Mouse (Mus musculus): Measurements from ENCODE around the gene Sipa1l2. TPM values are rescaled to one million over a fixed set of nuclear protein-coding genes. Genes with fewer than 3 reads are reported as not detected.

Gene Sipa1l2
- polyA plus RNA-seq, 1 experiment = 35.6 TPM

- WGBS = 85% methylated on average over 11 of the region's 11 CpGs
- TF ChIP-seq POLR2A (IDR thresholded peaks at IDR 0.05; ENCODE audit: borderline replicate concordance, insufficient read depth, low read length) (no peak), CTCF (IDR thresholded peaks at IDR 0.05; ENCODE audit: borderline replicate concordance, insufficient read depth, low read depth, low read length) (no peak)
- peaks cover 21% of the 10 kb centered on the region for H3K4me1 ChIP-seq (ENCODE audit: control insufficient read depth, insufficient read depth, low read length)
Observed at GRCm38 (mm10) chr8:125542893-125543613, 26.6 kb downstream of the Sipa1l2 start.

GRCm38 (mm10) chr8:125539056-125540013 is 30.3 kb downstream of the Sipa1l2 start:
- WGBS = 80% methylated on average over 13 of the region's 13 CpGs
- peaks cover 20% of the 10 kb centered on the region for H3K4me1 ChIP-seq (ENCODE audit: control insufficient read depth, insufficient read depth, low read length)
- H3K27ac ChIP-seq (ENCODE audit: insufficient read depth, low read length) = no peak overlapping the region
- H3K4me3 ChIP-seq (replicated peaks; ENCODE audit: insufficient read depth, low read depth, low read length) = no peak overlapping the region
- DNase-seq = no peak
- TF ChIP-seq POLR2A (IDR thresholded peaks at IDR 0.05; ENCODE audit: borderline replicate concordance, insufficient read depth, low read length) (no peak), CTCF (IDR thresholded peaks at IDR 0.05; ENCODE audit: borderline replicate concordance, insufficient read depth, low read depth, low read length) (no peak)
- no peaks in the 10 kb centered on the region for H3K27me3 ChIP-seq (ENCODE audit: control insufficient read depth, insufficient read depth, low read length)

More at GRCm38 (mm10) chr8:125542893-125543613, 26.6 kb downstream of the Sipa1l2 start:
- Histone ChIP-seq H3K27ac (ENCODE audit: insufficient read depth, low read length) (no peak overlapping the region), H3K27me3 (ENCODE audit: control insufficient read depth, insufficient read depth, low read length) (no peaks in the 10 kb centered on the region), H3K4me3 (replicated peaks; ENCODE audit: insufficient read depth, low read depth, low read length) (no peak overlapping the region)
- no peak for DNase-seq

DNA sequence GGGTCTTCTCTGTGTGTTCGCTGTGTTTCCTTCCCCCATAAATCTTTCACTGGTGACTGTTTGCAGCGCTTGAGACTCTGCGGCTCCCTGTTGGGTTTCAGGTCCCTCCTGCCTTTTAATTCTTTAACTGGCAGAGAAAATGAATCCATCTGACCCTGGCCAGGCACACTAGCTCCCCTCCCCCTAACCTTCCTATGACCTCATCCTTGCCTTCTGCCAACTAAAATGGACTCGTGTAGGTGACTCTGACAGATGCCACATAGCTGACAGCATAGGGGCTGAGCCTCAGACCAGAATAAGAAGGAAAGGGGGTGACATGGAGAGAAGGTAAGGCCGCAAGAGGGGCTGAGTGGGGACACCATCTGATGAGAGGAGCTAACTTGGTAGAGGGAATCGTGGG is 31.3 kb downstream of the Sipa1l2 start:
- no peaks in the 10 kb centered on the region for H3K27me3 ChIP-seq (ENCODE audit: control insufficient read depth, insufficient read depth, low read length)
- peaks cover 20% of the 10 kb centered on the region for H3K4me1 ChIP-seq (ENCODE audit: control insufficient read depth, insufficient read depth, low read length)
- no peak for TF ChIP-seq POLR2A (IDR thresholded peaks at IDR 0.05; ENCODE audit: borderline replicate concordance, insufficient read depth, low read length)
- peak in 1 of 2 experiments; percentile 50 for DNase-seq
- H3K27ac ChIP-seq (ENCODE audit: insufficient read depth, low read length) = no peak overlapping the region
- WGBS = 47% methylated on average over 6 of the region's 6 CpGs
- no peak overlapping the region for H3K4me3 ChIP-seq (replicated peaks; ENCODE audit: insufficient read depth, low read depth, low read length)

- Histone ChIP-seq H3K4me1 (ENCODE audit: control insufficient read depth, insufficient read depth, low read length) (peaks cover 9% of the 10 kb centered on the region), H3K27ac (ENCODE audit: insufficient read depth, low read length) (no peak overlapping the region), H3K27me3 (ENCODE audit: control insufficient read depth, insufficient read depth, low read length) (no peaks in the 10 kb centered on the region), H3K4me3 (replicated peaks; ENCODE audit: insufficient read depth, low read depth, low read length) (no peak overlapping the region)
- no peak for TF ChIP-seq CTCF (IDR thresholded peaks at IDR 0.05; ENCODE audit: borderline replicate concordance, insufficient read depth, low read depth, low read length)
- no peak for TF ChIP-seq POLR2A (IDR thresholded peaks at IDR 0.05; ENCODE audit: borderline replicate concordance, insufficient read depth, low read length)
- 54% methylated on average over 7 of the region's 7 CpGs for WGBS
- DNase-seq = no peak
Observed at GRCm38 (mm10) chr8:125533709-125534108, 35.9 kb downstream of the Sipa1l2 start.

- TF ChIP-seq CTCF (IDR thresholded peaks at IDR 0.05; ENCODE audit: borderline replicate concordance, insufficient read depth, low read depth, low read length) = no peak
- TF ChIP-seq POLR2A (IDR thresholded peaks at IDR 0.05; ENCODE audit: borderline replicate concordance, insufficient read depth, low read length) = no peak
- Histone ChIP-seq H3K4me3 (replicated peaks; ENCODE audit: insufficient read depth, low read depth, low read length) (no peak overlapping the region), H3K27me3 (ENCODE audit: control insufficient read depth, insufficient read depth, low read length) (no peaks in the 10 kb centered on the region), H3K27ac (ENCODE audit: insufficient read depth, low read length) (no peak overlapping the region), H3K4me1 (ENCODE audit: control insufficient read depth, insufficient read depth, low read length) (peaks cover 7% of the 10 kb centered on the region)
- DNase-seq = no peak
- 60% methylated on average over 8 of the region's 8 CpGs for WGBS
Observed at GRCm38 (mm10) chr8:125532953-125533352, 36.7 kb downstream of the Sipa1l2 start.

DNA sequence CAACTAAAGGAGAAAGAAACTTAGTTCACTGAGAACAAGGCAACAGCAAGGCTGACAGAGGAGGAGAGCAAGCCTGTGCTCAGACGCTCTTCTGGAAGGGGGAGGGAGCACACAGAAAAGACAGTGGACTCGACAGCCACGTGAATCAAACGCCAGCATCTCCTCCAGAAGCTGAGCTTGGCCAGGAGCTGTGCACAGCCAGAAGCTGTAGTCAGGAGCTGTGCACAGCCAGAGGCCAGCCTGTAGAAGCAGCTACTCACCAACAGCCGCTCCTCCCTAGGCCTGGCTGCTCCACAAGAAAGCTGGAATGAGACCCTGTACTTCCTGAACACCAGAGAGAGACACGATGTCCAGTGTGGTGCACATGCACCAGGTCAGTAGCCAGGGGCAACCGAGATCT is 37.4 kb downstream of the Sipa1l2 start:
- Histone ChIP-seq H3K27ac (ENCODE audit: insufficient read depth, low read length) (no peak overlapping the region), H3K4me1 (ENCODE audit: control insufficient read depth, insufficient read depth, low read length) (peaks cover 6% of the 10 kb centered on the region), H3K4me3 (replicated peaks; ENCODE audit: insufficient read depth, low read depth, low read length) (no peak overlapping the region), H3K27me3 (ENCODE audit: control insufficient read depth, insufficient read depth, low read length) (no peaks in the 10 kb centered on the region)
- 36% methylated on average over 7 of the region's 7 CpGs for WGBS
- no peak for DNase-seq
- no peak for TF ChIP-seq POLR2A (IDR thresholded peaks at IDR 0.05; ENCODE audit: borderline replicate concordance, insufficient read depth, low read length)
- TF ChIP-seq CTCF (IDR thresholded peaks at IDR 0.05; ENCODE audit: borderline replicate concordance, insufficient read depth, low read depth, low read length) = no peak

DNA sequence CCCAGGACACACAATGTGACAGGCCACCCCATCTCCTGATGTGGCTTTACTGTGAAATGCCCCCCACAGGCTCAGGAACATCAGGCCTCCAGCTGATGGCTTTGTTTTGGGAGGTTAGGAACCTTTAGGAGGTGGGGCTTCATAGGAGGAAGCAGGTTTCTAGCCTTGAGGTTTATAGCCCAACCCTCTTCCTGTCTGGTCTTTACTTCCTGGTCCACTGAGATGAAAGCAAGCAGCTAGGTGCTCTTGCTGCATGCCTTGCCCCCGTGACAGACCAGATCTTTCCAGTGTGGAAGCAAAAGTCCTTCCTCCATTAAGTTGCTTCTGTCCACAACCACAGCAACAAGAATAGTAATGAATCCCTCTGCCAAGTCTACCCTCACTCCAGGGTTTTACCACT is 38.0 kb downstream of the Sipa1l2 start:
- Histone ChIP-seq H3K27ac (ENCODE audit: insufficient read depth, low read length) (no peak overlapping the region), H3K4me3 (replicated peaks; ENCODE audit: insufficient read depth, low read depth, low read length) (no peak overlapping the region), H3K27me3 (ENCODE audit: control insufficient read depth, insufficient read depth, low read length) (no peaks in the 10 kb centered on the region), H3K4me1 (ENCODE audit: control insufficient read depth, insufficient read depth, low read length) (peaks cover 6% of the 10 kb centered on the region)
- TF ChIP-seq CTCF (IDR thresholded peaks at IDR 0.05; ENCODE audit: borderline replicate concordance, insufficient read depth, low read depth, low read length) (no peak), POLR2A (IDR thresholded peaks at IDR 0.05; ENCODE audit: borderline replicate concordance, insufficient read depth, low read length) (no peak)
- 81% methylated on average over 1 of the region's 1 CpGs for WGBS
- DNase-seq = no peak
